Mouse (Mus musculus) T-helper 17 cell (primary cell): Measurements from ENCODE around the gene Ranbp9.

ENCODE experiments used
- in situ Hi-C, 2 experiments: fragments of 300-600 bp; cut with MboI, MseI; formaldehyde crosslinking; loops; 1 replicate in 1 of 2; 2 replicates in 1 of 2; pipeline ENCODE4 v1.15.1; 2025; ENCODE audit warnings: high pct_unique_total_duplicates in 2 of 2

Gene Ranbp9

DNA sequence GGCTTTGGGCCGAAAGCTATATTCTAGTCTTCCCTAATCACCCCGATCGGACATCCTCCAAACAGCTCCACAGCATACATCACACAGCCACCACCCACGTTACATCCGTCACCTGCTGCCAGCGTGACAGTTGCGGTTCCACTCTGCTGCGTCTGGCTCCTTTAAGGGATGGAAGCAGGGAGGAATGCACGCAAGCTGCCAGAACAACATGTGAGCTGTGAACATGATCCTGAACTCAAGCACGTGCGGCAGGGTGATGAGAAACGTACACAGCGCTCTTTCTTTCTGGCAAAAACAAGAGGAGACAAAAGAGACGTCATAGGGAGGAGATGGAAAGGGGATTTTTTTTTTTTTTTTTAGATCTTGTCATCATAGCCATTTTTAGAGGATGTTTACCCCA is 17.8 kb upstream of the Ranbp9 start:
- in situ Hi-C loops, result no loop called here

- in situ Hi-C loops, result no loop called here
Measured at GRCm38 (mm10) chr13:43497769-43498168, 16.7 kb upstream of the Ranbp9 start.

DNA sequence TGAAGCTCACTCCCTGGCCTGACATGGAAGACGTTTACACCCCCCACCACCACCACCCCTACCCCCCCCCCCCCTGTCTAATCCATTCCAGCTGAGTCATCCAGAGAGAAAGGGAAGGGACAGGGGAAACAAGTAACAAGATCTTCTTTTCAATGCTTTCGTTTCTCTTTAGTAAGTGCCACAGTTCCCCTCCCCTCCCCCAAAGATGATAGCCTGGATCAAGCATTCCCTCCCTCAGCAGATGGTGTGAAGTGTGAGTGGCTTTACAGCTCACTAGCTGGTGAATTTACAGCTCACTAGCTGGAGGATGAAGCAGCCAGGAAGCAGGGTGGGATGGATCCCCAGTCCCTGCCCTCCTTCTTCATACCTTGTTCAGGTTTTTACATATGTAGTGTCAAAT is 15.6 kb upstream of the Ranbp9 start:
- in situ Hi-C loops, result no loop called here

- in situ Hi-C loops, result no loop called here
Measured at GRCm38 (mm10) chr13:43495645-43496044, 14.6 kb upstream of the Ranbp9 start.

DNA sequence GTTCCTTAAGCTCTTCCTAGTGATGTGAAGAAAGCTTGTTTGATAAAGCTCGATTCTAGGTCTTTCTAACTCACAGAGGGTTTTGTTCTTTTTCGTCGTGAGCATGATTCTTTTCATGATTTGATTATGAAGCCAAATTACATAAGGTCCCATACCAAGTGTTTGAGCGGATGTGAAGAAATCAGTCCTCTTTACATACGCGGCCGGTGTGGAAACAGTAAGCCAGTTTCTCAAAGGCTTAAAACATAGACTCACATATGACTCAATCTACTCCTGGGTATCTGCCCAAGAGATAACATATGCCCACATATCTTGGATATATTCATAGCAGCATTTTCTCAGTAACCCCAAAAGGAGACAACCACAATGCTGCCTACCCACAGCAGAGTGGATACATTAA is 12.6 kb upstream of the Ranbp9 start:
- in situ Hi-C loops, result no loop called here

GRCm38 (mm10) chr13:43493058-43493481 is 12.0 kb upstream of the Ranbp9 start:
- in situ Hi-C loops, result no loop called here

DNA sequence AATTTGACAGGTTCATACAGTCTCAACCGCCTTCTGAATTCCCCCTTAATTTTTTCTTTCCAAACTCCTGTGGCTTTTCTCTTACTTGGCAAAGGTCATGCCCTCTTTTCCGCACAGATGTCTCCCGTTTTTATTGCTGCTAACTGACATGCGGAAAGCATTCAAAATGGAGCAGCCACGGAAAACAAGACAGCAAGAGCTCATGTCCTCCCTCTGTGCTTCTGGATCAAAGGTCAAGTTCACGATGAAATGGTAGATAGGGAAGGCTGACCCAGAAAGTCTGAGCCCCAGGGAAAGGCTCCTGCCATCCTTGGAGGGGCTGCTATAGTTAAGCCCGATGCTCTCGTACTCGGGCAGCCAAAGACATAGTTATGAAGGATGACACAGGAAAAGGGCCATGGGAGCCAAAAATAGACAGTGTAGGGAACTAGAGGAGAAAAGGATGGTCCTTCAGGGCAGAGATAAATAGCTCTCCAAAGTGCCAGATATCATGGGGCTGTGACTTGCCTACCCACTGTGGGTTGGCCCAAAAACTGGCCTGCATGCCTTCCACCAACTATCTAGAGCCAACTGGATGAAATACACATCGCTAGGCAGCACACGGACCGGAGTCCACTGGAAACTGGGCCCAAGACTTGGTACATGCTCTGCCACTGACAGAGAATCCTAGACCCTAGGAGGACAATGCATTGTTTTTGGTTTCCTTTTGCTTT is 5.6 kb upstream of the Ranbp9 start:
- in situ Hi-C loops, result no loop called here

- in situ Hi-C loops, result no loop called here
Measured at GRCm38 (mm10) chr13:43485278-43485976, 4.3 kb upstream of the Ranbp9 start.

DNA sequence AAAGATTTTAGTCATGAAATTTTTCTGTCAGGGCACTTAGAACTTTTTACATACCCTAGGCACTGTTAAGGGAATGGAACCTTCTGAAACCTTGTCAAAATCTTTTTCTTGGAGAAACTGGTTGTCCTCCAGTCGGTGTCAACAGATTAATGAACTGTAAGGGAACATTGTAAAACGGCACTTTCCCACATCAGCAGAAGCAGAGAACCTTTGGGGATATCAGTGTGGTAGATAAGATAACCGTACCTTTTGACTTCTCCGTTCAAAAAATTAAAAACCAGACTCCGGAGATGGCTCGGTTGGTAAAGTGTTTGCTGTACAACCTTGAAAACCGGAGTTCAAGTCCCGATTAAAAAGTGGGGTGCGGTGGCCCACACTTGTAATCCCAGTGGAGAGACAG is 1.7 kb upstream of the Ranbp9 start:
- in situ Hi-C loops, result loop anchor here in 1 of 2 experiments (5.0 kb wide), 3 partner anchors 35 to 80 kb away; no protein-coding TSS in a partner anchor

GRCm38 (mm10) chr13:43481859-43482245 is 770 bp upstream of the Ranbp9 start:
- in situ Hi-C loops, result loop anchor here in 1 of 2 experiments (5.0 kb wide), 3 partner anchors 35 to 80 kb away; no protein-coding TSS in a partner anchor

DNA sequence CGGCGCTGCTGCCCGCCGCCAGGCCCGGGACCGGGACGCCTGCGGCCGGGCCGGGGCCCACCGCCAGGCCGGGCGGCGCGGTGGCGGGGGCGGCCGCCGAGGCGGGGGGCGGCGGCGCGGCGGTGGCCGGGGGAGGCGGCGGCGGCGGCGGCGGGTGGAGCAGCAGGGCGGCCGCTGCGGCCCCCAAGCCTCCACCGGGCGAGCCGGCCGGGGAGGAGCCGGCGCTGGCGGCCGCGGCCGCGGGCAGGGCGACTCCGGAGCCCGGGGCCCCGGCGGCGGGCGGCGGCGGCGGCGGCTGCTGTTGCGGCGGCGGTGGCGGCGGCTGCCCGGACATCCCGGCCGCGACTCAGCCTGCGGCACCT is 506 bp downstream of the Ranbp9 start:
- in situ Hi-C loops, result loop anchor here in 1 of 2 experiments (5.0 kb wide), 3 partner anchors 33 to 78 kb away; no protein-coding TSS in a partner anchor

- in situ Hi-C loops, result loop anchor here in 1 of 2 experiments (5.0 kb wide), 3 partner anchors 33 to 78 kb away; no protein-coding TSS in a partner anchor
Measured at GRCm38 (mm10) chr13:43479767-43480571, 1.1 kb downstream of the Ranbp9 start.

GRCm38 (mm10) chr13:43479024-43479705 is 1.9 kb downstream of the Ranbp9 start:
- in situ Hi-C loops, result no loop called here

- in situ Hi-C loops, result no loop called here
Measured at GRCm38 (mm10) chr13:43478586-43478985, 2.5 kb downstream of the Ranbp9 start.

DNA sequence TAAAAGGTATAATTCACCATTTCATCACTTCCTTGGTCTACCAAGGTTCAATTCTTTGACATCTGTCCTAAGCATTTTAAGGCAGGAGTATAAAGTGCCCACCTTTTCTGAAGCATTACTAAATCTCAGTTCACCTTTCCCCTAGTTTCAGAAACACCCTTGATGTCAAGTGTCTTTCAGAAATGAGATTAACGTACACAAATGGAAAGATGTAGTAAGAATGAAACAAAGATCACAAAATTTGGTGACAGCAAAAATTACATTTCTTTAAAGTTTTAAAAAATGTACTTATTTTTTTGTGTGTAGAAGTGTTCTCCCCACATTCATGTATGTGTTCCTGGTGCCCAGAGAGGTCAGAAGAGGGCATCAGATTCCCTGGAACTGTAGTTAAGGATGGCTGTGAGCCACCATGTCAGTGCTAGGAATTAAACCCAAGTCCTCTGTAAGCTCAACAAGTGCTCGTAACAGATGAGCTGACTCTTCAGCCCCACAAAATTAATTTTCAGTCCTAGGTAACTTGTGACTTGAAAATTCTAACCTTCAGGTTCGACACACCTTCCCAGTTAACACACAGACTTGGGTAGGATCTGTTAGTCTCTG is 3.9 kb downstream of the Ranbp9 start:
- in situ Hi-C loops, result no loop called here

GRCm38 (mm10) chr13:43476226-43476625 is 4.9 kb downstream of the Ranbp9 start:
- in situ Hi-C loops, result no loop called here

DNA sequence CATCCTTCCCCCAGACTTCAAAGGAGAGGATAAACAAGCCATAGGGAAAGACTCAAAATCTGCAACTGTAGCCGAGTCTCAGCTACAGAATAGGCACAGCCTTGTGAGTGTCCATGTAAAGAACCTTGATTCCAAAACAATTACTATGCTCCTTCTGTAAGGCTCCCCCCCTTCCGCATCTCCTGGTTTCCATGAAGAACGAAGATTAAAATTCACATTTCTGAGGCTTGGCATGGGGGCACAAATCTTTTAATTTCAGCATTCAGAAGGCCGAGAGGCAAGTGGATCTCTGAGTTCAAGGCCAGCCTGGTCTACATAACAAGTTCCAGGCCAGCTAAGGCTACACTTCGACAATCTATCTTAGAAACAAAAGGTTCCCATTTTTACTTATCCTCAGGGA is 6.4 kb downstream of the Ranbp9 start:
- in situ Hi-C loops, result loop anchor here in 1 of 2 experiments (5.0 kb wide), 1 partner anchor 37 kb away; no protein-coding TSS in a partner anchor

GRCm38 (mm10) chr13:43471861-43472260 is 9.2 kb downstream of the Ranbp9 start:
- in situ Hi-C loops, result loop anchor here in 1 of 2 experiments (5.0 kb wide), 1 partner anchor 35 kb away; no protein-coding TSS in a partner anchor

DNA sequence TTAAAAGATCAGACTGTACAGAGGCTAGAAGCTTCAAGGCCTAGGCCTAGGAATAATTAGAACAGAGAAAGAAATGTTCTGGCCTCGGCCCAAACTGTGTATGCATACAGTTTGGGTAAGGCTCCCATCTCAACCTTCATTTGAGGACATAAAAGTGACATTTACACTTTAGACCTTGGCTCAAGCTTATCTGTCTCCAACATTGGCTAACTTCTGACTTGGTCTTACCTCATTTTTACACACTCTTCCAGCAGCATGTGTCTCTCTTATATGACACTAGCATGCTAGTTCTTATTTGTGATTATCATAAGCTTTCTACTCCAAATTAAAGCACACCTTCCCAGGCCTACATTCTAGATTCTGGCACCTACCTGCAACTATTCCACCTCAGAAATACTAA is 11.5 kb downstream of the Ranbp9 start:
- in situ Hi-C loops, result loop anchor here in 1 of 2 experiments (5.0 kb wide), 1 partner anchor 32 kb away; no protein-coding TSS in a partner anchor

DNA sequence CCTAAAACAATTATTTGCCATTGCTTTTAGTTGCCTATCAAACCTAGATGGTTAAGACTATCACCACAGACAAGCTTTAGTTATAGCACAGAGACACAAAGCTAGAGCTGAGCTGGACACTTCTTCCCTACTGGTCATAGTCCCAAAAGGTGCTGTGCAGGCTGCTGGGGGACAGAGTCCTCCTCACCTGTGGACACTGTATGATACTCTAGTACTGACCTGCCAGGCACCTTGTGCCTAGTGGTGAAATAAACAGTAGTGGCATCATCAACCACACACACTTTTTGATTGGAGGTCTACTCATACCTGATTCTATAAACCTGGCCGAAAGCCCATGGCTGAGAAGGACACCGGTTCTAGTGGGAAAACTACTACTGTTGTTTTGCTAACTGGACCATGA is 16.5 kb downstream of the Ranbp9 start:
- in situ Hi-C loops, result no loop called here

- in situ Hi-C loops, result loop anchor here (5.0 kb wide), 2 partner anchors 285 to 315 kb away; partner anchors contain the start of gene Tbc1d7 (in 1 of the 2)
Measured at GRCm38 (mm10) chr13:43457161-43457560, 23.9 kb downstream of the Ranbp9 start.
